Mouse (Mus musculus): ENCODE measurements around the gene Col4a3bp. TPM values are rescaled to one million over a fixed set of nuclear protein-coding genes. Genes with fewer than 3 reads are reported as not detected.

Col4a3bp gene
- polyA plus RNA-seq, 1 experiment = 54.8 TPM

GRCm38 (mm10) chr13:96671078-96671905 lies 128.9 kb downstream of the Col4a3bp start:
- H3K27me3 ChIP-seq (ENCODE audit: control insufficient read depth, insufficient read depth, low read length) = no peaks in the 10 kb centered on the region
- H3K4me3 ChIP-seq (replicated peaks; ENCODE audit: insufficient read depth, low read depth, low read length) = peak overlapping the region; percentile 82
- H3K27ac ChIP-seq (ENCODE audit: insufficient read depth, low read length) = peak overlapping the region; percentile 47; the same call in 1 of the 2 replicates
- WGBS = 13% methylated on average over 31 of the region's 31 CpGs
- TF ChIP-seq POLR2A (IDR thresholded peaks at IDR 0.05; ENCODE audit: borderline replicate concordance, insufficient read depth, low read length) (no peak), CTCF (IDR thresholded peaks at IDR 0.05; ENCODE audit: borderline replicate concordance, insufficient read depth, low read depth, low read length) (no peak)
- 0 out of 2 replicates have a peak, but pooled peaks cover 2% of the 10 kb centered on the region for H3K4me1 ChIP-seq (ENCODE audit: control insufficient read depth, insufficient read depth, low read length)
- no peak for DNase-seq

GRCm38 (mm10) chr13:96671906-96672234 lies 129.5 kb downstream of the Col4a3bp start:
- WGBS = 97% methylated on average over 5 of the region's 5 CpGs
- H3K4me1 ChIP-seq (ENCODE audit: control insufficient read depth, insufficient read depth, low read length) = 0 out of 2 replicates have a peak, but pooled peaks cover 2% of the 10 kb centered on the region
- no peak for DNase-seq
- TF ChIP-seq POLR2A (IDR thresholded peaks at IDR 0.05; ENCODE audit: borderline replicate concordance, insufficient read depth, low read length) = no peak
- no peak for TF ChIP-seq CTCF (IDR thresholded peaks at IDR 0.05; ENCODE audit: borderline replicate concordance, insufficient read depth, low read depth, low read length)
- H3K27me3 ChIP-seq (ENCODE audit: control insufficient read depth, insufficient read depth, low read length) = no peaks in the 10 kb centered on the region
- no peak overlapping the region for H3K27ac ChIP-seq (ENCODE audit: insufficient read depth, low read length)
- no peak overlapping the region for H3K4me3 ChIP-seq (replicated peaks; ENCODE audit: insufficient read depth, low read depth, low read length)

GRCm38 (mm10) chr13:96672276-96672675 lies 129.9 kb downstream of the Col4a3bp start:
- H3K4me3 ChIP-seq (replicated peaks; ENCODE audit: insufficient read depth, low read depth, low read length) = no peak overlapping the region
- H3K27me3 ChIP-seq (ENCODE audit: control insufficient read depth, insufficient read depth, low read length) = no peaks in the 10 kb centered on the region
- 77% methylated on average over 6 of the region's 6 CpGs for WGBS
- H3K4me1 ChIP-seq (ENCODE audit: control insufficient read depth, insufficient read depth, low read length) = 0 out of 2 replicates have a peak, but pooled peaks cover 2% of the 10 kb centered on the region
- no peak for DNase-seq
- H3K27ac ChIP-seq (ENCODE audit: insufficient read depth, low read length) = no peak overlapping the region
- TF ChIP-seq CTCF (IDR thresholded peaks at IDR 0.05; ENCODE audit: borderline replicate concordance, insufficient read depth, low read depth, low read length) (no peak), POLR2A (IDR thresholded peaks at IDR 0.05; ENCODE audit: borderline replicate concordance, insufficient read depth, low read length) (no peak)

- DNase-seq = no peak
- WGBS = 84% methylated on average over 7 of the region's 7 CpGs
- no peak overlapping the region for H3K4me3 ChIP-seq (replicated peaks; ENCODE audit: insufficient read depth, low read depth, low read length)
- TF ChIP-seq CTCF (IDR thresholded peaks at IDR 0.05; ENCODE audit: borderline replicate concordance, insufficient read depth, low read depth, low read length) = no peak
- no peak for TF ChIP-seq POLR2A (IDR thresholded peaks at IDR 0.05; ENCODE audit: borderline replicate concordance, insufficient read depth, low read length)
- no peaks in the 10 kb centered on the region for H3K4me1 ChIP-seq (ENCODE audit: control insufficient read depth, insufficient read depth, low read length)
- no peaks in the 10 kb centered on the region for H3K27me3 ChIP-seq (ENCODE audit: control insufficient read depth, insufficient read depth, low read length)
- H3K27ac ChIP-seq (ENCODE audit: insufficient read depth, low read length) = no peak overlapping the region
Measured at GRCm38 (mm10) chr13:96673817-96674216, 131.4 kb downstream of the Col4a3bp start.

GRCm38 (mm10) chr13:96675756-96676155 lies 133.3 kb downstream of the Col4a3bp start:
- no peaks in the 10 kb centered on the region for H3K27me3 ChIP-seq (ENCODE audit: control insufficient read depth, insufficient read depth, low read length)
- no peaks in the 10 kb centered on the region for H3K4me1 ChIP-seq (ENCODE audit: control insufficient read depth, insufficient read depth, low read length)
- H3K27ac ChIP-seq (ENCODE audit: insufficient read depth, low read length) = no peak overlapping the region
- TF ChIP-seq POLR2A (IDR thresholded peaks at IDR 0.05; ENCODE audit: borderline replicate concordance, insufficient read depth, low read length) = no peak
- TF ChIP-seq CTCF (IDR thresholded peaks at IDR 0.05; ENCODE audit: borderline replicate concordance, insufficient read depth, low read depth, low read length) = no peak
- WGBS = 85% methylated on average over 6 of the region's 6 CpGs
- DNase-seq = no peak
- no peak overlapping the region for H3K4me3 ChIP-seq (replicated peaks; ENCODE audit: insufficient read depth, low read depth, low read length)

GRCm38 (mm10) chr13:96677071-96677470 lies 134.7 kb downstream of the Col4a3bp start:
- Histone ChIP-seq H3K4me1 (ENCODE audit: control insufficient read depth, insufficient read depth, low read length) (no peaks in the 10 kb centered on the region), H3K27me3 (ENCODE audit: control insufficient read depth, insufficient read depth, low read length) (no peaks in the 10 kb centered on the region), H3K4me3 (replicated peaks; ENCODE audit: insufficient read depth, low read depth, low read length) (no peak overlapping the region), H3K27ac (ENCODE audit: insufficient read depth, low read length) (no peak overlapping the region)
- no peak for DNase-seq
- TF ChIP-seq POLR2A (IDR thresholded peaks at IDR 0.05; ENCODE audit: borderline replicate concordance, insufficient read depth, low read length) (no peak), CTCF (IDR thresholded peaks at IDR 0.05; ENCODE audit: borderline replicate concordance, insufficient read depth, low read depth, low read length) (no peak)
- WGBS = 84% methylated on average over 1 of the region's 1 CpGs

GRCm38 (mm10) chr13:96678616-96679015 lies 136.2 kb downstream of the Col4a3bp start:
- Histone ChIP-seq H3K4me1 (ENCODE audit: control insufficient read depth, insufficient read depth, low read length) (no peaks in the 10 kb centered on the region), H3K4me3 (replicated peaks; ENCODE audit: insufficient read depth, low read depth, low read length) (no peak overlapping the region), H3K27ac (ENCODE audit: insufficient read depth, low read length) (no peak overlapping the region), H3K27me3 (ENCODE audit: control insufficient read depth, insufficient read depth, low read length) (no peaks in the 10 kb centered on the region)
- no peak for DNase-seq
- WGBS = 80% methylated on average over 6 of the region's 6 CpGs
- TF ChIP-seq CTCF (IDR thresholded peaks at IDR 0.05; ENCODE audit: borderline replicate concordance, insufficient read depth, low read depth, low read length) (no peak), POLR2A (IDR thresholded peaks at IDR 0.05; ENCODE audit: borderline replicate concordance, insufficient read depth, low read length) (no peak)

Measured in cerebellum, adult 2 months (tissue).